Mouse (Mus musculus): ENCODE data around the gene Vps45. TPM values are rescaled to one million over a fixed set of nuclear protein-coding genes. Genes with fewer than 3 reads are reported as not detected.
"Not testable (repeated sequence)": the region's sequence is repeated elsewhere in the genome, so short reads cannot be mapped to it uniquely, and the experiment has no call there.

The Vps45 gene
- polyA plus RNA-seq, 1 experiment = 20.1 TPM

DNA sequence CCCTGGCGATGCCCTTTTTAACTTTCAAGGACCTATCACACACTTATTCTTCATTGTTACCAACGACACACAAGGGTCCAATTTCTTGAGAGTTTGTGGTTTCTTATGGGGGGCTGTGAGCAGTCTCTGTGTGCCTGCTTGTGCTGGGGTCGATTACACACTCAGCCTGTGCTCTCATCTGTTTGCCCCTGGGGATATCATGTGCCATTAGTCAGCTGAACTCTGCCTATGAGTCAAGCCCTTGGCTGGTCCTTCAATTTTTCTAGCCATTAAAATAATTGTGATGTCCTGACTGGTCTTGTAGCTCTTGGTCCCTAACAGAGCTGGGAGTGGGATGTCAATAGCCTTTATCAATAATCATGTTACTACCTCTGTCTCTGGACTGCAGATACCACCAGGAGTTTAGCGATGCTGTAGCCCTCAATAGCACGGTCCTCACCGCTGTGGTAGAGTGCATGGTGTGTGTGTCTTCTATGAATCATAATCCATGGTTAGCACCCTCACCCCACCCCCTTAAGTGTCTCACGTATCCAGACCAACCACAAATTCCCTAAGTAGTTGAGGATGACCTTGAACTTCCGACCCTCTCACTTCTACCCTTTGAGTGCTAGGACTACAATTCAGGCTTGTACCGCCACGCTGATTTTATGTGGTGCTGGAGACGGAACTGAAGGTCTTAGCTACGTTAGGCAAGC, 77.8 kb downstream of the Vps45 start:
- no peak overlapping the region for H3K27ac ChIP-seq (ENCODE audit: control insufficient read depth, insufficient read depth, low read depth, low read length, poor library complexity)
- H3K4me1 ChIP-seq (ENCODE audit: control insufficient read depth, insufficient read depth, low read length) = peaks cover 10% of the 10 kb centered on the region; the same call in 1 of the 2 replicates
- TF ChIP-seq POLR2A (IDR thresholded peaks at IDR 0.05; ENCODE audit: borderline replicate concordance, control insufficient read depth, low read depth, low read length) (no peak), CTCF (IDR thresholded peaks at IDR 0.05; ENCODE audit: control insufficient read depth, insufficient read depth, low read length) (no peak)
- H3K4me3 ChIP-seq (replicated peaks; ENCODE audit: control insufficient read depth, low read depth, low read length) = no peak overlapping the region
- 83% methylated on average over 12 of the region's 12 CpGs for WGBS

- WGBS = 16% methylated on average over 9 of the region's 9 CpGs
- peak overlapping the region; percentile 31; the same call in 1 of the 2 replicates for H3K27ac ChIP-seq (ENCODE audit: control insufficient read depth, insufficient read depth, low read depth, low read length, poor library complexity)
- TF ChIP-seq POLR2A (IDR thresholded peaks at IDR 0.05; ENCODE audit: borderline replicate concordance, control insufficient read depth, low read depth, low read length) (no peak), CTCF (IDR thresholded peaks at IDR 0.05; ENCODE audit: control insufficient read depth, insufficient read depth, low read length) (no peak)
- no peak overlapping the region for H3K4me3 ChIP-seq (replicated peaks; ENCODE audit: control insufficient read depth, low read depth, low read length)
- H3K4me1 ChIP-seq (ENCODE audit: control insufficient read depth, insufficient read depth, low read length) = peaks cover 10% of the 10 kb centered on the region; the same call in 1 of the 2 replicates
Measured at GRCm38 (mm10) chr3:95978265-95978664, 80.0 kb downstream of the Vps45 start.

DNA sequence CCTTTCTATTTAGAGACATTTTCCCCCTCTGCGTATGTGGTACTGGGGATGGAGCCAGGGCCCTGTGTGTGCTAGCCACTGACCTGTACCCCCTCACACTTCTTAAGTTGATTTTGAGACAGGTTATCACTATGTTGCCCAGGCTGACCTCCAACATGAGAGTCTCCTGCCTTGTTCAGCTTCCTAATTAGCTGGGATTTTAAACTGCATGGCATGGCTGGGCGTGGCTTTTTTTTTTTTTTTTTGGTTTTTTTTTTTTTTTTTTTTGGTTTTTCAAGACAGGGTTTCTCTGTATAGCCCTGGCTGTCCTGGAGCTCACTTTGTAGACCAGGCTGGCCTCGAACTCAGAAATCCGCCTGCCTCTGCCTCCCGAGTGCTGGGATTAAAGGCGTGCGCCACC, 80.7 kb downstream of the Vps45 start:
- WGBS = 81% methylated on average over 7 of the region's 7 CpGs
- H3K4me3 ChIP-seq (replicated peaks; ENCODE audit: control insufficient read depth, low read depth, low read length); H3K4me1 ChIP-seq (ENCODE audit: control insufficient read depth, insufficient read depth, low read length): not testable (repeated sequence)
- H3K27ac ChIP-seq (ENCODE audit: control insufficient read depth, insufficient read depth, low read depth, low read length, poor library complexity) = peak overlapping the region; percentile 57

DNA sequence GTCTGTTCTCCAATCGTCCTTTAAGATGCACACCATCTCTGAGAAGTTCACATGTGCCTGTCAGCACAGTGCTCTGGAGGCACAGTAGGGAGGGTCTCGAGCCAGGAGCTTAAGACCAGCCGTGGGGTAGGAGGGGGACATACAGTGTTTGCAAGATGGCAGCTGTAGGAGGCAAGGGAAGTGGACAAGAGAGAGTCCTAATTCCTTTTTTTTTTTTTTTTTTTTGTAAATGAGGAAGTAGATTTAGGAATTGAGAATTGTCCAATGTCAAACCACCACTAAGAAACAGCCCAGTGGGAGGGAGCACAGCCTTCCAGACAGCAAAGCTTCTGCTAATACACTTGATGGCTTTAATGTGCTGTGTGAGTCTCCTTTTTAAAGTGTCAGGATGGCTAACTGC, 81.2 kb downstream of the Vps45 start:
- Histone ChIP-seq H3K27ac (ENCODE audit: control insufficient read depth, insufficient read depth, low read depth, low read length, poor library complexity) (peak overlapping the region; percentile 67), H3K4me3 (replicated peaks; ENCODE audit: control insufficient read depth, low read depth, low read length) (no peak overlapping the region), H3K4me1 (ENCODE audit: control insufficient read depth, insufficient read depth, low read length) (peaks cover 10% of the 10 kb centered on the region; the same call in 1 of the 2 replicates)
- 48% methylated on average over 3 of the region's 3 CpGs for WGBS
- TF ChIP-seq POLR2A (IDR thresholded peaks at IDR 0.05; ENCODE audit: borderline replicate concordance, control insufficient read depth, low read depth, low read length) (no peak), CTCF (IDR thresholded peaks at IDR 0.05; ENCODE audit: control insufficient read depth, insufficient read depth, low read length) (no peak)

DNA sequence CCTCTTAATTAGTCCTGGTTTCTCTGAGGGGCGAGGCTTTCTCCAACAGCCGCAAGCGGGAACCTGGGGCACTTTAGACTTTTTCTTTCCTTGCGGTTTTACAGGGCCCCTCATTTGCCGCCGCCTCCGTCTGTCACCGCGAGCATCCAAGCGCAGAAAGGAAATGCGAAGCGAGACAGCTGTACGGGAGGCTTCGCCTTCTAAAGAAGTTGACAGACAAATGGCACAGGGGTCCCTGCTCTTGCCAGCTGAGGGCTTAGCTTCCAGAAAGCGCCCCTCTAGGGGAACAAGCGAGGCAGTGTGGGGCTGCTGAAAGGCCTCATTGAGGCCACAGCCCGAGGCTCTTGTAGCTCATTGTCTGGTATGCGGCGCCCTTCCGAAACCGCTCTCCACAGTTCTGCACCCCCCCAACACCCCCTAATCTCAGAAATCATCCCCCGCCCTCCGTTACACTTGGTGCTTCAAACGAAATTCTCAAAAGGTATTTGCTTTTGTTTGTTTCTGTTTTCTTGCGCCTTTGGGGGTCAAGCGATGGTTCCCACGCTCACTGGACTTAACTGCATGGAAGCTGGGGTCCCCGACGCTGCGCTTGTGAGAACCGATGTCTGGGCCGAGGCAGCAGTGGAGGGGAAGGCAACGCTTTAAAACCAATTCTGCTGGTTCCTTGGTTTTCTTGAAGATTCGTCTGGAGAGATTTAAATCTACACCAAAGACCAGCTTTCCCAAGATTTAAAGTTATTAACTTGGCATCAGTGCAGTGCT, 85.2 kb downstream of the Vps45 start:
- TF ChIP-seq CTCF (IDR thresholded peaks at IDR 0.05; ENCODE audit: control insufficient read depth, insufficient read depth, low read length) (no peak), POLR2A (IDR thresholded peaks at IDR 0.05; ENCODE audit: borderline replicate concordance, control insufficient read depth, low read depth, low read length) (peak; percentile 50; the same call in 1 of the 2 replicates)
- Histone ChIP-seq H3K4me3 (replicated peaks; ENCODE audit: control insufficient read depth, low read depth, low read length) (no peak overlapping the region), H3K27ac (ENCODE audit: control insufficient read depth, insufficient read depth, low read depth, low read length, poor library complexity) (peak overlapping the region; percentile 93), H3K4me1 (ENCODE audit: control insufficient read depth, insufficient read depth, low read length) (peaks cover 6% of the 10 kb centered on the region; the same call in 1 of the 2 replicates)
- 22% methylated on average over 34 of the region's 34 CpGs for WGBS

DNA sequence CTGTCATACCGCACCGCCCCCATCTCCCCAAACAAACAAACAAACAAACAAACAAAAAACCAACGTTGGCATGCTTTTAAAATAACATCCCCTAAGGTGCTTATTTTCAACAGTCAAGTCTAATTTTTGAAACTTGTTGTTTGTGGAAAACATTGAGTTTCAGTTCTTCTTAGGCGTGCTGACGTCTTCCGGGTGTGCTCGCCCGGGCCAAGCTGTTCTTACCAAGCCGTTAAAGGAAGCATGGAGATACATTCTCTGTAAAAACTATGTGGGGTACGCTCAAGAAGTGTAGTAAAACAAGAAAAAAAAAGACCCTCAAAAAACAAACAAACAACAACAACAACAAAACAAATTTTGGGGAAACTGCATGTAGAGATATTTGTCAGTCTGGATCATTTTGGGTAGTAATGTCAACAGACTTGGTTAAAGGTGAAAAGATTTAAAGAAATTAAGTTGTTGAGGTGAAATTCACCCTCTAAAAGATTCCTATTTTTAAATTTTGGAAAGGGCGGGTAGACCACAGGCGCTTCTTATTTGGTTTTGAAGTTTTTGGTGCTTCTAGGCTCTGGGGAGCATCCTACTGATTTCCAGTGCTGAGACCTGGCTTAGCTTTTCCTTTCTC, 85.9 kb downstream of the Vps45 start:
- Histone ChIP-seq H3K4me3 (replicated peaks; ENCODE audit: control insufficient read depth, low read depth, low read length) (no peak overlapping the region), H3K27ac (ENCODE audit: control insufficient read depth, insufficient read depth, low read depth, low read length, poor library complexity) (peak overlapping the region; percentile 93), H3K4me1 (ENCODE audit: control insufficient read depth, insufficient read depth, low read length) (peaks cover 4% of the 10 kb centered on the region; the same call in 1 of the 2 replicates)
- 42% methylated on average over 12 of the region's 12 CpGs for WGBS
- no peak for TF ChIP-seq CTCF (IDR thresholded peaks at IDR 0.05; ENCODE audit: control insufficient read depth, insufficient read depth, low read length)
- TF ChIP-seq POLR2A (IDR thresholded peaks at IDR 0.05; ENCODE audit: borderline replicate concordance, control insufficient read depth, low read depth, low read length) = no peak

- 69% methylated on average over 7 of the region's 7 CpGs for WGBS
- H3K4me3 ChIP-seq (replicated peaks; ENCODE audit: control insufficient read depth, low read depth, low read length); H3K4me1 ChIP-seq (ENCODE audit: control insufficient read depth, insufficient read depth, low read length): not testable (repeated sequence)
Measured at GRCm38 (mm10) chr3:95970661-95971060, 87.6 kb downstream of the Vps45 start.

GRCm38 (mm10) chr3:95969277-95969676, 89.0 kb downstream of the Vps45 start:
- TF ChIP-seq POLR2A (IDR thresholded peaks at IDR 0.05; ENCODE audit: borderline replicate concordance, control insufficient read depth, low read depth, low read length) (no peak), CTCF (IDR thresholded peaks at IDR 0.05; ENCODE audit: control insufficient read depth, insufficient read depth, low read length) (no peak)
- Histone ChIP-seq H3K4me1 (ENCODE audit: control insufficient read depth, insufficient read depth, low read length) (no peaks in the 10 kb centered on the region; the same call in 1 of the 2 replicates), H3K27ac (ENCODE audit: control insufficient read depth, insufficient read depth, low read depth, low read length, poor library complexity) (no peak overlapping the region), H3K4me3 (replicated peaks; ENCODE audit: control insufficient read depth, low read depth, low read length) (no peak overlapping the region)
- WGBS = 72% methylated on average over 1 of the region's 1 CpGs

More at GRCm38 (mm10) chr3:95970661-95971060, 87.6 kb downstream of the Vps45 start:
- not testable (repeated sequence) for H3K27ac ChIP-seq (ENCODE audit: control insufficient read depth, insufficient read depth, low read depth, low read length, poor library complexity)

All from bone marrow, adult 2 months (tissue).